Mouse (Mus musculus): Measurements from ENCODE around the gene Cnep1r1. TPM values are rescaled to one million over a fixed set of nuclear protein-coding genes. Genes with fewer than 3 reads are reported as not detected.

Cnep1r1 gene
- 10 to 100 TPM; 35.2 to 36.6 TPM for total RNA-seq (2021)

- intact Hi-C loops (cut with DNase I) = no loop called here
- peak; percentile 93 to 99 for DNase-seq (ENCODE audit: low spot score in 2 of 2)
Observed at GRCm38 (mm10) chr8:88118456-88119036, at the start of gene Cnep1r1. TSS of gene Cnep1r1 (plus strand) at chr8:88118769.

GRCm38 (mm10) chr8:88082183-88082582 is 36.4 kb upstream of the Cnep1r1 start:
- intact Hi-C loops (cut with DNase I) = no loop called here

GRCm38 (mm10) chr8:88088006-88088405 is 30.6 kb upstream of the Cnep1r1 start:
- intact Hi-C loops (cut with DNase I) = no loop called here
- DNase-seq (ENCODE audit: low spot score in 2 of 2) = no peak

More at GRCm38 (mm10) chr8:88082183-88082582, 36.4 kb upstream of the Cnep1r1 start:
- DNase-seq (ENCODE audit: low spot score in 2 of 2) = peak in 1 of 2 experiments; percentile 45

- no peak for DNase-seq (ENCODE audit: low spot score in 2 of 2)
- intact Hi-C loops (cut with DNase I) = no loop called here
Observed at GRCm38 (mm10) chr8:88091661-88092060, 26.9 kb upstream of the Cnep1r1 start.

- intact Hi-C loops (cut with DNase I) = no loop called here
- no peak for DNase-seq (ENCODE audit: low spot score in 2 of 2)
Observed at GRCm38 (mm10) chr8:88093367-88093766, 25.2 kb upstream of the Cnep1r1 start.

GRCm38 (mm10) chr8:88098856-88099255 is 19.7 kb upstream of the Cnep1r1 start:
- no peak for DNase-seq (ENCODE audit: low spot score in 2 of 2)
- intact Hi-C loops (cut with DNase I) = no loop called here

DNA sequence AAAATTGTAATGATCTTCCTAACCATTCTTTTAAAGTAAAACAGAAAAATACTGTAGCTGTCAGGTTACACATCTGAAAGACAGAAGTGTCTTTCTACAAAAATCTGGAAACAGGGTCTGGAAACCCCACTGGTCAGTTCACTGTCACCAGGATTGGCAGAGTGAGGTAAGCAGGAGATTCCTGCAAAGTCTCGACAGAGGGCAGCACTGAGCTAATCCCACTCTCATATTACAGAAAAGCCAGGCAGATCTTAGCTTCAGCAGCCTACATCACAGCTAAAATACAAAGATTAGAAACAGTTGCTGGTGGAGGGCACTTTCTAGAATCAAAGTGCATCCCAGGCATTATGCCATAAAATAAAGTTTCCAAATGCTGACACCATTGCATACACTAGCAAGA is 19.0 kb upstream of the Cnep1r1 start:
- peak; percentile 27 to 28 for DNase-seq (ENCODE audit: low spot score in 2 of 2)
- intact Hi-C loops (cut with DNase I) = no loop called here

DNA sequence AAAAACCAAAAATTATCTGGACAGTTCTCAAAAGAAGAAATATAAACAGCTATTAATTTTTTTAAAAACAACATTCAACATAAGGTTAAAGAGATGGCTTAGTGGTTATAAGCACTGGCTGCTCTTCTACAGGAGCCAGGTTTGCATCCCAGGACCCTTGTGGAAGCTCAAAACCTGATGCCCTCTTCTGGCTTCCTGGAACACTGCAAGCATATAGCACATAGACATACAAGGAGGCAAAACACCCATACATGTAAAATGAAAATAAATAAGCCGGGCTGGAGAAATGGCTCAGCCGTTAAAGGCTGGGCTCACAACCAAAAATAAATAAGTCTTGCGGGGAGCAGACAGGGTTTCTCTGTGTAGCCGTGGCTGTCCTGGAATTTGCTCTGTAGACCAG is 9.3 kb upstream of the Cnep1r1 start:
- intact Hi-C loops (cut with DNase I) = no loop called here
- DNase-seq (ENCODE audit: low spot score in 2 of 2) = no peak

DNA sequence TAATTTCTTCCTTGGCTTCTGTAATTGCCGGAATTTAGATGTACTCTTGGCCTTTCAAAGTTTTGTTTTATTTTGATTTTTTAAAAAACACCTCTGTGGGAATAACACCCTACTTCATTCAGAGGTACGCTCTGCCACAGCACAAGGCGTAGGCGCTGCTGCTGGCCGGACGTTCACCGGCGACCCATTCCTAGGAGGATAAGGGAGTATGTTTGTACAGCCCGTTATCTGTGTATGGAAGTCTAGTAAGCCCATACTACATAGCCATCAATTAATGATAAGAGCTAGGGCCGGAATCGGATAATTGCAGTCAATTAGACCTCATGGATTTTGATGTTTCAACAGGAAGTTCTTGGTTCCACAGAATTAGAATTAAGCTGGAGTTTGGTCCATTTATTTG is 507 bp downstream of the Cnep1r1 start:
- DNase-seq (ENCODE audit: low spot score in 2 of 2) = no peak
- intact Hi-C loops (cut with DNase I) = no loop called here

- DNase-seq (ENCODE audit: low spot score in 2 of 2) = no peak
- intact Hi-C loops (cut with DNase I) = no loop called here
Observed at GRCm38 (mm10) chr8:88124850-88125249, 6.3 kb downstream of the Cnep1r1 start.

- intact Hi-C loops (cut with DNase I) = no loop called here
- no peak for DNase-seq (ENCODE audit: low spot score in 2 of 2)
Observed at GRCm38 (mm10) chr8:88129397-88129796, 10.8 kb downstream of the Cnep1r1 start.

DNA sequence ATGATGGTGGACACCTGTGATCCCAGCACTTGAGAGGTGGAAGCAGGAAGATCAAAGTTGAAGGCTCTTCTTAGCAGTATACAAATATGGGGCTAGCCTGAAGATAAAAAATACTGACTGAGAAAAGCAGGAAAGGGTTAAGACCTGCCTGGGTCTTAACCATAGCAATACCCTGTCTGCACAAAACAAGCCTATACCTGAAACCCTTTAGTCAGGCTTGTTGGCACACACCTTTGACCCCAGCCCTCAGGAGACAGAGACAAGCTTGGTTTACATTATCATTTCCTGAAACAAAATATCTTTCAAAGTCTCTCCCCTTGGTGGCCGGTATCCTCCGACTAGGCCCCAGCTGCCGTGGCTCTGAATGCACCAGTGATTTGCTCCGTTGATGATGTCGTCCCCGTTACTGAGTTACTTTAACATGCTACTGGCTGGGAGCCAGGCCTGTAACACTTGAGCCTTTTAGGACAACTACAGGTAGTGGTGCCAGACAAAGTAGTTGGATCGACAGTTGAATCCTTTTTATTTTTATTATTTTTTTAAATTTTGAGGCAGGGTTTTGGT is 12.3 kb downstream of the Cnep1r1 start:
- DNase-seq (ENCODE audit: low spot score in 2 of 2) = no peak
- intact Hi-C loops (cut with DNase I) = no loop called here

- intact Hi-C loops (cut with DNase I) = no loop called here
- DNase-seq (ENCODE audit: low spot score in 2 of 2) = peak; percentile 95 to 98
Observed at GRCm38 (mm10) chr8:88137748-88138484, 19.3 kb downstream of the Cnep1r1 start, which contains the start of gene Heatr3. TSS of gene Heatr3 (plus strand) at chr8:88137855.

DNA sequence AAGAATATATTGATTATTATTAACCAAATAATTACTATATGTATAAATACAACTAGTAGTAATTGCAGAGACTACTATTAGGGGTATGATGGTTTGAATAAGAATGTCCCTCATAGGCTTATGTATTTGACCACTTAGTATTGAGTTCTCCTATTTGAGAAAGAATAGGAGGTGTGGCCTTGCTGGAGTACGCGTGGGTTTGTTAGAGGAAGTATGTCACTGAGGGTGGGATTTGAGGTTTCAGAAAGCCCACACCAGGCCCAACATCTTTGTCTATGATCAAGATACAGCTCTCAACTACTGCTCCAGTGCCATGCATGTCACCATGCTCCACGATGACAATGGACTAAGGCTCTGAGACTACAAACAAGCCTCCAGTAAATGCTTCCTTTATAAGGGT is 20.7 kb downstream of the Cnep1r1 start:
- DNase-seq (ENCODE audit: low spot score in 2 of 2) = no peak
- intact Hi-C loops (cut with DNase I) = no loop called here

GRCm38 (mm10) chr8:88141629-88142028 is 23.1 kb downstream of the Cnep1r1 start:
- intact Hi-C loops (cut with DNase I) = no loop called here
- DNase-seq (ENCODE audit: low spot score in 2 of 2) = no peak

- no peak for DNase-seq (ENCODE audit: low spot score in 2 of 2)
- intact Hi-C loops (cut with DNase I) = no loop called here
Observed at GRCm38 (mm10) chr8:88144041-88144440, 25.5 kb downstream of the Cnep1r1 start.

GRCm38 (mm10) chr8:88150910-88151371 is 32.4 kb downstream of the Cnep1r1 start:
- intact Hi-C loops (cut with DNase I) = no loop called here
- peak; percentile 26 to 79 for DNase-seq (ENCODE audit: low spot score in 2 of 2)

DNA sequence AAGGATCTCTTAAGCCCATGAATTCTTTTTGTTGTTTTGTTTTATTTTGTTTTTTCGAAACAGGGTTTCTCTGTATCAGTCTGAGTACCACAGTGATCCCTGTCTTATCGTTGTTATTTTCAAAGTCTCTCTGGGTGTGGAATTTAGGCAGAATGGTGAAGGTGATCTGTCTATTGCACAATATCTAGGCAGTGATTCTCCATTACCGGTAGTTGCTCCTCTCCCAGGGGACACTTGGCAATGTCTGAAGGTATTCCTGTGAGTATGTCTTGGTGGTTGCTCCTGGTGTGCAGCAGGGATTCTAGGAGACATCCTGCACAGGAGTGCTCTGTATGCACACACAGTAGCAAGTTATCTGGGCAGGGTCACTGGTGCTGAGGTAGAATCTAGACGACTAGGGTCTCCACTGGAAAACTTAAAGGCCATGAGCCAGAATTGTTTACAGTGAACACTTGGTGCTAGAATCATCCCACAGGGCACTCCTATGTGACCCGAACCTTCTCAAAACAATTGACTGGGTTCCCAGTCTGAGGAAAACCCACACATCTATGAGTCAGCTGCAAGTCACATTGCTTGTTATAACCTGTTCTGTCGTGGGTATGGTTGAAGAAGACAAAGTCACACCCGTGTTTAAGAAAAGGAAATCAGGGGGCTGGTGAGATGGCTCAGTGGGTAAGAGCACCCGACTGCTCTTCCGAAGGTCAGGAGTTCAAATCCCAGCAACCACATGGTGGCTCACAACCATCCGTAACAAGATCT is 41.8 kb downstream of the Cnep1r1 start:
- intact Hi-C loops (cut with DNase I) = loop anchor here (10.0 kb wide), 1 partner anchor 84 kb away; no protein-coding TSS in a partner anchor
- peak in 1 of 2 experiments; percentile 64 for DNase-seq (ENCODE audit: low spot score in 2 of 2)

DNA sequence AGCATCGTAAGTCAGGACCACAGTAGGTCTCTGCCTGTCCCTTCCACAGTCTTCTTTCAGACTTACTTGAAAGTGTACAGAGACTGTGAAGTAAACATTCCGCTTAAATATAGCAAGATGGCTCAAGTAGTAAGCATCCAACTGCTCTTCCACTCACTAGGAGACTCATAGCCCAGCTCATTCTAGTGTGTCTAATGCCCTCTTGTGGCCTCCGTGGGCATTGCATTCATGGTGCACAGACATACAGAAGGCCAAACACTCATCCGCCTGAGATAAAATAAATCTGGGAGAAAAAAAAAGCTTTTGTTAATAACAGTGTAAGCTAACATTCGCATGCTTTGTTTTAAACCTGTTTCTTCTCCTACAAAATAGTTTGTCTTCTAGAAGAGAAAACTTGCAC is 42.9 kb downstream of the Cnep1r1 start:
- intact Hi-C loops (cut with DNase I) = loop anchor here (10.0 kb wide), 1 partner anchor 83 kb away; no protein-coding TSS in a partner anchor
- DNase-seq (ENCODE audit: low spot score in 2 of 2) = peak; percentile 49 to 69

DNA sequence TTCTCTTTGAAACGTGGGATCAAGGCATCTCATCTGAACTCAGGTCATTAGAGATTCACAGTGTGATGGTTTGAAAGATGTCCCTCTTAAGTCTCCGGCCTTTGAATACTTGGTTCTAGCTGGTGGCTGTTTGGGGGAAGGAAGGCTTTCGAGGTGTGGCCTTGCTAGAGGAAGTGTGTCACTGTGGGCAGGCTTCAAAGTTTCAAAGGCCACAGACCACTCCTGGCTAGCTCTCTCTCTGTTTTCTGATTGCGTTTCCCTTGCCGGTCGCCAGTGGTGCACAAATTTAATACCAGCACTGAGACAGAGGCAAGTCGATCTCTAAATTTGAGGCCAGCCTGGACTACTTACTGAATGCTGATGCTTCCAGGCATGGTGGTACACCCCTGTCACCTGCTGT is 56.7 kb downstream of the Cnep1r1 start:
- DNase-seq (ENCODE audit: low spot score in 2 of 2) = no peak
- intact Hi-C loops (cut with DNase I) = no loop called here
